Mouse (Mus musculus) liver, embryonic 11.5 days (tissue): ENCODE measurements at regions not wholly inside any gene's neighbourhood (a gene's known extent, or its start where the extent isn't known, plus 50 kb on each side); places are given as distances from the start of the nearest gene placed in this dataset.

Experiments
- ATAC-seq: fragments of 200-750 bp; cut with Nextera tagmentation; replicated peaks from 2 replicates; pipeline ENCODE4 v1.8.0; 2017; ENCODE audit warnings: moderate number of reproducible peaks, mild to moderate bottlenecking, moderate TSS enrichment, moderate library complexity; ENCODE audit not compliant: low FRiP score
- DNase-seq: peaks from one replicate; pipeline ENCODE4 v3.0.0-alpha.2; 2017; ENCODE audit warnings: low spot score
- H3K27ac ChIP-seq: fragments of 300-500 bp; sonication (generic); 2 replicates; pipeline ENCODE4 v1.5.1; 2014; ENCODE audit warnings: mild to moderate bottlenecking, low read depth, low read length, control low read depth
- H3K27me3 ChIP-seq: fragments of 300-500 bp; sonication (generic); replicated peaks from 2 replicates; pipeline ENCODE4 v1.6.1; 2014; ENCODE audit warnings: low read length, mixed read lengths; ENCODE audit not compliant: control insufficient read depth, insufficient read depth
- H3K36me3 ChIP-seq: fragments of 300-500 bp; sonication (generic); 2 replicates; pipeline ENCODE4 v1.6.1; 2014; ENCODE audit warnings: mild to moderate bottlenecking, low read length, moderate library complexity, mixed read lengths; ENCODE audit not compliant: control insufficient read depth, insufficient read depth
- H3K4me1 ChIP-seq: fragments of 300-500 bp; sonication (generic); replicated peaks from 2 replicates; pipeline ENCODE4 v1.6.1; 2014; ENCODE audit warnings: low read length, mixed read lengths; ENCODE audit not compliant: control insufficient read depth, insufficient read depth
- H3K4me2 ChIP-seq: fragments of 300-500 bp; sonication (generic); 2 replicates; pipeline ENCODE4 v1.6.1; 2014; ENCODE audit warnings: mild to moderate bottlenecking, control low read depth, moderate library complexity
- H3K4me3 ChIP-seq: fragments of 300-500 bp; sonication (generic); 2 replicates; pipeline ENCODE4 v1.5.1; 2014; ENCODE audit warnings: low read depth, low read length, control low read depth
- H3K9ac ChIP-seq: fragments of 300-500 bp; sonication (generic); 2 replicates; pipeline ENCODE4 v1.6.1; 2014; ENCODE audit warnings: low read depth, low read length, control low read depth
- H3K9me3 ChIP-seq: fragments of 300-500 bp; sonication (generic); 2 replicates; pipeline ENCODE4 v1.6.1; 2016; ENCODE audit warnings: low read length, inconsistent platforms, mixed read lengths; ENCODE audit not compliant: control insufficient read depth
- WGBS: fragments of 180-500 bp; shearing (Covaris S2); extraction: QIAGEN DNeasy Blood & Tissue Kit; methylation state at CpG from one replicate; pipeline ENCODE4 v1.1.7; 2014; 5-methylcytosine and 5-hydroxymethylcytosine counted together

GRCm38 (mm10) chr9:86250197-86250596 is 214.6 kb downstream of the Ube2cbp start:
- H3K4me3 ChIP-seq, result no peak overlapping the region
- no peak overlapping the region for H3K9ac ChIP-seq
- no peak overlapping the region for H3K4me2 ChIP-seq
- ATAC-seq (no peak), DNase-seq (no peak)
- no peaks in the 10 kb centered on the region for H3K9me3 ChIP-seq
- 88% methylated on average over 3 of the region's 3 CpGs for WGBS
- H3K27me3 ChIP-seq, result no peaks in the 10 kb centered on the region
- no peak overlapping the region for H3K27ac ChIP-seq
- H3K4me1 ChIP-seq, result no peaks in the 10 kb centered on the region
- no peaks in the 10 kb centered on the region for H3K36me3 ChIP-seq

- Histone ChIP-seq H3K4me3 (no peak overlapping the region), H3K27ac (no peak overlapping the region), H3K4me2 (no peak overlapping the region), H3K27me3 (no peaks in the 10 kb centered on the region), H3K4me1 (no peaks in the 10 kb centered on the region), H3K9me3 (no peaks in the 10 kb centered on the region), H3K36me3 (no peaks in the 10 kb centered on the region), H3K9ac (no peak overlapping the region)
- WGBS, result 88% methylated on average over 1 of the region's 1 CpGs
- no peak for ATAC-seq
- DNase-seq, result no peak
Observed at GRCm38 (mm10) chr9:86251331-86251730, 213.4 kb downstream of the Ube2cbp start.
